Mouse (Mus musculus): Measurements from ENCODE around the gene Agps.

DNA sequence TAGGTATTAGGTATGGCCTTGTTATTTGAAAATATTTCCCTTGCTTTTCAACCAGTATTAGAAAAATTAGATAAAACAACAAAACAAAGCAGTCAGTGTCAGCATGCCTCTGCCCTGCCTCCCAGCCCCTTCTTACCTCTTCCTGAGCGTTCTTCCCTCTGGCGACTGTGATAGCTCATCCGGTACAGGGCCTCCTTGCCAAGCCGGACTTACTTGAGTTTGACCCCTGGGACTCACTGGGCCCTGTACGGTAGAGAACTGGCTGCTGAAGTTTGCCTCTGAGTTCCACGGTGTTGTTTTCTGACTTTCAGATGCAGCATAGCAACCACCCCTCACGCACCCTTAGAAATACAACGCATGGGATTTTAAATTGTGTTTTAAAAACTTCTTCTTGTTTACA is 16.5 kb upstream of the Agps start:
- no peak for TF ChIP-seq POLR2A (IDR thresholded peaks at IDR 0.05; ENCODE audit: borderline replicate concordance, extremely low read depth, insufficient read depth, insufficient read length, poor library complexity, severe bottlenecking)
- no peak for TF ChIP-seq CTCF (IDR thresholded peaks at IDR 0.05; ENCODE audit: borderline replicate concordance, extremely low read depth, insufficient read depth, insufficient read length)

Data from brain, embryonic 14.5 days (tissue).